Mouse (Mus musculus) cerebellum, postnatal 36 days (tissue): ENCODE measurements around the gene Wdr4.

Experiments used
- DNase-seq, 2 experiments: peaks; one replicate each; pipeline ENCODE4 v3.0.0; 2021 to 2022; ENCODE audit warnings: mixed read lengths in 2 of 2

Wdr4 gene

GRCm38 (mm10) chr17:31491355-31491754 is 28.4 kb downstream of the Wdr4 start:
- no peak for DNase-seq

- DNase-seq: no peak
Observed at GRCm38 (mm10) chr17:31487433-31488060, 32.2 kb downstream of the Wdr4 start.

- DNase-seq: no peak
Observed at GRCm38 (mm10) chr17:31486616-31487198, 33.1 kb downstream of the Wdr4 start.

GRCm38 (mm10) chr17:31479108-31479844 is 40.5 kb downstream of the Wdr4 start:
- DNase-seq: no peak

- DNase-seq: no peak
Observed at GRCm38 (mm10) chr17:31478606-31479005, 41.2 kb downstream of the Wdr4 start.

- no peak for DNase-seq
Observed at GRCm38 (mm10) chr17:31474388-31474787, 45.4 kb downstream of the Wdr4 start.

GRCm38 (mm10) chr17:31470766-31471418 is 48.9 kb downstream of the Wdr4 start:
- no peak for DNase-seq

- DNase-seq: no peak
Observed at GRCm38 (mm10) chr17:31468496-31468895, 51.3 kb downstream of the Wdr4 start.

GRCm38 (mm10) chr17:31466854-31467253 is 52.9 kb downstream of the Wdr4 start:
- DNase-seq: no peak

GRCm38 (mm10) chr17:31462506-31462905 is 57.3 kb downstream of the Wdr4 start:
- no peak for DNase-seq

GRCm38 (mm10) chr17:31460416-31460815 is 59.4 kb downstream of the Wdr4 start:
- no peak for DNase-seq

GRCm38 (mm10) chr17:31456723-31457567 is 62.8 kb downstream of the Wdr4 start:
- DNase-seq: peak; percentile 55 to 63

GRCm38 (mm10) chr17:31454056-31454455 is 65.7 kb downstream of the Wdr4 start:
- DNase-seq: no peak

- DNase-seq: no peak
Observed at GRCm38 (mm10) chr17:31453476-31453875, 66.3 kb downstream of the Wdr4 start.

- DNase-seq: no peak
Observed at GRCm38 (mm10) chr17:31452816-31453215, 67.0 kb downstream of the Wdr4 start.

- DNase-seq: peak in 1 of 2 experiments; percentile 49
Observed at GRCm38 (mm10) chr17:31451179-31451708, 68.5 kb downstream of the Wdr4 start.

- peak in 1 of 2 experiments; percentile 20 for DNase-seq
Observed at GRCm38 (mm10) chr17:31450206-31450605, 69.6 kb downstream of the Wdr4 start.

GRCm38 (mm10) chr17:31448519-31448918 is 71.3 kb downstream of the Wdr4 start:
- no peak for DNase-seq

- peak in 1 of 2 experiments; percentile 39 for DNase-seq
Observed at GRCm38 (mm10) chr17:31447766-31448165, 72.0 kb downstream of the Wdr4 start.

- no peak for DNase-seq
Observed at GRCm38 (mm10) chr17:31445061-31445731, 74.6 kb downstream of the Wdr4 start.
